Mouse (Mus musculus) MEL (cell line): ENCODE measurements around the gene Lmntd1. TPM values are rescaled to one million over a fixed set of nuclear protein-coding genes. Genes with fewer than 3 reads are reported as not detected.

ENCODE experiments used
- DNase-seq: peaks from one replicate; pipeline ENCODE4 v3.0.0; 2011; ENCODE audit warnings: low read depth, low spot score
- H3K27ac ChIP-seq: 2 replicates; pipeline ENCODE4 v1.5.1; 2012; ENCODE audit warnings: low read depth, mild to moderate bottlenecking, control low read depth, low read length, moderate library complexity; ENCODE audit not compliant: control insufficient read depth
- H3K27me3 ChIP-seq, 2 experiments: fragments of 150-350 bp in 1 of 2; sonication (generic) in 1 of 2; 2 replicates each; pipeline ENCODE4 v1.6.1; 2012; ENCODE audit warnings: low read length in 2 of 2, mild to moderate bottlenecking in 2 of 2, improper control_type of control experiment in 1 of 2, moderate library complexity in 1 of 2; ENCODE audit not compliant: insufficient read depth in 2 of 2, control insufficient read depth in 1 of 2
- H3K36me3 ChIP-seq, 2 experiments: 2 replicates each; pipeline ENCODE4 v1.6.1; 2012 to 2014; ENCODE audit warnings: low read length in 2 of 2, improper control_type of control experiment in 1 of 2, inconsistent platforms in 1 of 2, mild to moderate bottlenecking in 1 of 2; ENCODE audit not compliant: insufficient read depth in 2 of 2, control insufficient read depth in 1 of 2
- H3K4me1 ChIP-seq, 2 experiments: fragments of 150-350 bp in 1 of 2; sonication (generic) in 1 of 2; 2 replicates each; pipeline ENCODE4 v1.6.1; 2012; ENCODE audit warnings: low read length in 2 of 2, improper control_type of control experiment in 1 of 2, mild to moderate bottlenecking in 1 of 2; ENCODE audit not compliant: insufficient read depth in 2 of 2, control insufficient read depth in 1 of 2
- H3K4me3 ChIP-seq, 2 experiments: fragments of 150-350 bp in 1 of 2; sonication (generic) in 1 of 2; 2 replicates each; pipeline ENCODE4 v1.5.1; 2012; ENCODE audit warnings: low read depth in 2 of 2, low read length in 2 of 2, mild to moderate bottlenecking in 2 of 2, moderate library complexity in 2 of 2, control low read depth in 1 of 2, improper control_type of control experiment in 1 of 2; ENCODE audit not compliant: control insufficient read depth in 1 of 2, insufficient read depth in 1 of 2
- H3K79me2 ChIP-seq: 2 replicates; pipeline ENCODE4 v1.6.1; 2012; ENCODE audit warnings: mild to moderate bottlenecking, low read length, moderate library complexity; ENCODE audit not compliant: control insufficient read depth, poor library complexity, insufficient read depth
- H3K9ac ChIP-seq: 2 replicates; pipeline ENCODE4 v1.6.1; 2012; ENCODE audit warnings: low read depth, mild to moderate bottlenecking, control low read depth, low read length, moderate library complexity; ENCODE audit not compliant: control insufficient read depth, poor library complexity, severe bottlenecking
- H3K9me3 ChIP-seq: fragments of 150-350 bp; sonication (generic); replicated peaks from 2 replicates; pipeline ENCODE4 v1.6.1; 2012; ENCODE audit warnings: mild to moderate bottlenecking, low read length, improper control_type of control experiment, moderate library complexity; ENCODE audit not compliant: insufficient read depth
- BHLHE40 ChIP-seq: IDR thresholded peaks from 2 replicates; pipeline ENCODE4 v1.6.1; 2012; ENCODE audit warnings: low read depth, mild to moderate bottlenecking, inconsistent platforms, low read length, improper control_type of control experiment, borderline replicate concordance
- CHD1 ChIP-seq: IDR thresholded peaks from 2 replicates; pipeline ENCODE4 v1.6.1; 2012; ENCODE audit warnings: low read depth, mild to moderate bottlenecking, inconsistent platforms, low read length, improper control_type of control experiment
- CHD2 ChIP-seq: IDR thresholded peaks from 2 replicates; pipeline ENCODE4 v1.6.1; 2011; ENCODE audit warnings: low read length, improper control_type of control experiment
- ELF1 ChIP-seq: IDR thresholded peaks from 2 replicates; pipeline ENCODE4 v1.6.1; 2014; ENCODE audit warnings: low read depth, mild to moderate bottlenecking, inconsistent platforms, low read length, improper control_type of control experiment, moderate library complexity
- ETS1 ChIP-seq: IDR thresholded peaks from 2 replicates; pipeline ENCODE4 v1.6.1; 2012; ENCODE audit warnings: low read depth, mild to moderate bottlenecking, inconsistent platforms, low read length, improper control_type of control experiment, moderate library complexity
- GABPA ChIP-seq: IDR thresholded peaks from 2 replicates; pipeline ENCODE4 v1.6.1; 2012; ENCODE audit warnings: low read depth, mild to moderate bottlenecking, inconsistent platforms, low read length, improper control_type of control experiment, moderate library complexity
- GATA1 ChIP-seq: IDR thresholded peaks from 2 replicates; pipeline ENCODE4 v1.6.1; 2011; ENCODE audit warnings: low read depth, low read length, improper control_type of control experiment
- HCFC1 ChIP-seq: IDR thresholded peaks from 2 replicates; pipeline ENCODE4 v1.6.1; 2012; ENCODE audit warnings: low read depth, mild to moderate bottlenecking, inconsistent platforms, low read length, improper control_type of control experiment, moderate library complexity
- JUND ChIP-seq: IDR thresholded peaks from 2 replicates; pipeline ENCODE4 v1.6.1; 2011; ENCODE audit warnings: low read depth, mild to moderate bottlenecking, improper control_type of control experiment, low read length
- MAFK ChIP-seq: IDR thresholded peaks from 2 replicates; pipeline ENCODE4 v1.6.1; 2011; ENCODE audit warnings: low read depth, mild to moderate bottlenecking, low read length, improper control_type of control experiment, borderline replicate concordance
- MAZ ChIP-seq: IDR thresholded peaks from 2 replicates; pipeline ENCODE4 v1.6.1; 2012; ENCODE audit warnings: low read depth, mild to moderate bottlenecking, inconsistent platforms, low read length, improper control_type of control experiment
- MEF2A ChIP-seq: IDR thresholded peaks from 2 replicates; pipeline ENCODE4 v1.6.1; 2014; ENCODE audit warnings: low read depth, mild to moderate bottlenecking, inconsistent platforms, low read length, improper control_type of control experiment; ENCODE audit not compliant: poor library complexity, insufficient replicate concordance, severe bottlenecking; ENCODE audit errors: extremely low read depth
- MXI1 ChIP-seq: IDR thresholded peaks from 2 replicates; pipeline ENCODE4 v1.6.1; 2011; ENCODE audit warnings: mild to moderate bottlenecking, low read depth, low read length, improper control_type of control experiment
- MYC ChIP-seq: IDR thresholded peaks from 2 replicates; pipeline ENCODE4 v1.6.1; 2011; ENCODE audit warnings: low read depth, mild to moderate bottlenecking, low read length, improper control_type of control experiment, moderate library complexity
- NELFE ChIP-seq: IDR thresholded peaks from 2 replicates; pipeline ENCODE4 v1.6.1; 2011; ENCODE audit warnings: low read depth, low read length, improper control_type of control experiment
- POLR2A ChIP-seq, 2 experiments: IDR thresholded peaks; 2 replicates each; pipeline ENCODE4 v1.6.1; 2011 to 2012; ENCODE audit warnings: low read length in 2 of 2, mild to moderate bottlenecking in 2 of 2, control low read depth in 1 of 2, improper control_type of control experiment in 1 of 2, low read depth in 1 of 2, moderate library complexity in 1 of 2; ENCODE audit not compliant: control insufficient read depth in 1 of 2, insufficient read depth in 1 of 2, poor library complexity in 1 of 2
- POLR2AphosphoS2 ChIP-seq: IDR thresholded peaks from 2 replicates; pipeline ENCODE4 v1.6.1; 2011; ENCODE audit warnings: low read length, improper control_type of control experiment
- POLR2AphosphoS5 ChIP-seq: IDR thresholded peaks from 2 replicates; pipeline ENCODE4 v1.6.1; 2012; ENCODE audit warnings: low read depth, borderline replicate concordance, mild to moderate bottlenecking, inconsistent platforms, low read length, moderate library complexity, mixed read lengths
- RAD21 ChIP-seq: IDR thresholded peaks from 2 replicates; pipeline ENCODE4 v1.6.1; 2011; ENCODE audit warnings: mild to moderate bottlenecking, low read depth, low read length, improper control_type of control experiment
- SIN3A ChIP-seq: IDR thresholded peaks from 2 replicates; pipeline ENCODE4 v1.6.1; 2012; ENCODE audit warnings: low read length, improper control_type of control experiment, inconsistent platforms
- TBP ChIP-seq: IDR thresholded peaks from 2 replicates; pipeline ENCODE4 v1.8.0; 2011; ENCODE audit warnings: low read depth, low read length, improper control_type of control experiment
- USF2 ChIP-seq, 2 experiments: IDR thresholded peaks; 2 replicates each; pipeline ENCODE4 v1.6.1; 2011 to 2012; ENCODE audit warnings: improper control_type of control experiment in 2 of 2, low read length in 2 of 2, borderline replicate concordance in 1 of 2, inconsistent platforms in 1 of 2, low read depth in 1 of 2, mild to moderate bottlenecking in 1 of 2; ENCODE audit not compliant: insufficient read depth in 1 of 2
- ZKSCAN1 ChIP-seq: IDR thresholded peaks from 2 replicates; pipeline ENCODE4 v1.6.1; 2012; ENCODE audit warnings: low read depth, mild to moderate bottlenecking, inconsistent platforms, low read length, improper control_type of control experiment, moderate library complexity
- ZMIZ1 ChIP-seq: IDR thresholded peaks from 2 replicates; pipeline ENCODE4 v1.6.1; 2012; ENCODE audit warnings: low read depth, mild to moderate bottlenecking, inconsistent platforms, low read length, improper control_type of control experiment, moderate library complexity
- polyA plus RNA-seq, 2 experiments: library from polyadenylated mRNA; stranded (reverse) in 1 of 2; unstranded in 1 of 2; fragments of >175 nt in 1 of 2; fragments of >200 nt in 1 of 2; gene quantifications; 2 replicates each; pipeline versions ENCODE4 v1.2.1 to v1.2.4; 2012; ENCODE audit warnings: low replicate concordance in 2 of 2, low read depth in 1 of 2; ENCODE audit not compliant: insufficient read length in 2 of 2, insufficient read depth in 1 of 2, missing spikeins in 1 of 2
- total RNA-seq: library from RNA; depleted of rRNA; stranded (reverse); fragments of 300-350 nt; gene quantifications from 2 replicates; pipeline ENCODE4 v1.2.3, GENCODE M21; 2012

The Lmntd1 gene
- total and polyA plus RNA-seq, 3 experiments: not detected

DNA sequence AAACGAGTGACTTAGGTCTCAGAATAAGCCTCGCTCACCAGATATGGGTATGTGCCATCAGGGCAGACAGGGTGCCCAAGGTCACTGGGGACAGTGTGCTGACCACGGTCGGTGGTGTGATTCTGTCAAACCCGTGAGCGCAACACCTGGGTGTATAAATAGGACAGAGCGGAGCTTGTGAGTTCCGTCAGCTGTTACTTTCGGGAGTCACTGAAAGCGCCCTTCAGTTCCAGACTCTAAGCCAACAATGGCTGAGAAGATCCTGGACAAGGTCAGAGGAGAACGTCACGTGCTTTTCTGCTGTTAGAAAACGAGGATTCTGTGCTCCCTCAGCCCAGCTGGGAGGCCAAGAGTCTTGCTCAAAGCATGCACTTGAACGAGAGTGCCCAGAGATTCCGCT, 157.1 kb downstream of the Lmntd1 start:
- no peak for DNase-seq
- no peak overlapping the region for H3K4me3 ChIP-seq
- H3K9ac ChIP-seq: no peak overlapping the region
- H3K36me3 ChIP-seq: no peaks in the 10 kb centered on the region
- H3K79me2 ChIP-seq: no peaks in the 10 kb centered on the region
- no peaks in the 10 kb centered on the region for H3K27me3 ChIP-seq
- no peaks in the 10 kb centered on the region for H3K9me3 ChIP-seq
- H3K4me1 ChIP-seq: no peaks in the 10 kb centered on the region
- TF ChIP-seq MYC: no peak
- no peak for TF ChIP-seq ZKSCAN1
- TF ChIP-seq CHD2: no peak
- no peak for TF ChIP-seq ETS1
- no peak for TF ChIP-seq MAZ
- TF ChIP-seq MEF2A: no peak
- TF ChIP-seq POLR2AphosphoS5: no peak
- TF ChIP-seq GATA1: no peak
- no peak for TF ChIP-seq JUND
- TF ChIP-seq POLR2A (IDR thresholded peaks at IDR 0.05; ENCODE audit: control insufficient read depth in 1 of 2, insufficient read depth in 1 of 2, low read depth in 1 of 2, low read length in 2 of 2, poor library complexity in 1 of 2): no peak
- no peak for TF ChIP-seq GABPA
- TF ChIP-seq RAD21: no peak
- no peak for TF ChIP-seq MAFK
- no peak for TF ChIP-seq ZMIZ1
- TF ChIP-seq SIN3A: no peak
- TF ChIP-seq BHLHE40: no peak
- no peak overlapping the region for H3K27ac ChIP-seq

DNA sequence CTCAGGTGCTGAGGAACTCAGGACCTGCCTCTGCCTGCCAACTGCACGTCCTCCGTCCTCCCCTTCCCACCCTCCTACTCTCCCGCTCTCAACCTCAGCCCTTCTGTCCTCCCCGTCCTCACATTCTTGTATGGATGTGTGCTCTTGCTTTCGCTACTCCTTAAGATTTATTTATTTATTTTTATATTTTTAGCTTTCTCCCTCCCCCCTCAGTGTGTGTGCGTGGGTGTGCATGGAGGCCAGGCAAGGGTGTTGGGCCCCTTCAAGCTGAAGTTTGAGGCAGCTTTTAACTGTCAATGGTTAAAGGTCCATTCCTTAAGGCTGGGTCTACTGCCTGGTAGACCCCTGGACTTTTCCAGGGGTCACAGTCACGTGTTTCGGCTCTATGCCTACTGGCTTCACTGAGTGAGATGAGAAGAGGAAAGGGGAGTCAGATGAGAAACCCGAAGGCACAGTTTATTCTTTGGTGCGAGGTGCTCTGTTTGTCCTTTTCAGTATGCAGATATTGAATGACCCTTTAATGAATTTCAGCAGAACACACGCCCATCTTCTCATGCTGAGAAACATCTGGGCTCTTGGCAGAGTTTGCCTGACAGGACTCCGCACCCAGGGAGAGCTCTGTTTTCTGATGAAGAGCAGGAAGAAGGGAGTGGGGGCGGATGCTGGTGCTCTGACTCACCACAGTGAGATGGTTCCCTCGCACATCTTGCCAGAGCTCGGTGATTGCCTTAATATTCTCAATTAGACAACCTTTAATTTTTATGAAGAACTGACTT, 163.3 kb downstream of the Lmntd1 start:
- Histone ChIP-seq H3K4me1 (no peaks in the 10 kb centered on the region), H3K4me3 (no peak overlapping the region), H3K27ac (no peak overlapping the region), H3K27me3 (no peaks in the 10 kb centered on the region), H3K36me3 (no peaks in the 10 kb centered on the region), H3K9ac (no peak overlapping the region), H3K9me3 (no peaks in the 10 kb centered on the region), H3K79me2 (no peaks in the 10 kb centered on the region)
- no peak for TF ChIP-seq CHD1
- TF ChIP-seq MXI1: no peak
- no peak for TF ChIP-seq BHLHE40
- TF ChIP-seq TBP: no peak
- TF ChIP-seq MYC: no peak
- no peak for TF ChIP-seq GABPA
- TF ChIP-seq USF2 (IDR thresholded peaks at IDR 0.05; ENCODE audit: borderline replicate concordance in 1 of 2, insufficient read depth in 1 of 2, low read depth in 1 of 2, low read length in 2 of 2): no peak
- no peak for TF ChIP-seq POLR2AphosphoS5
- no peak for TF ChIP-seq NELFE
- TF ChIP-seq POLR2AphosphoS2: no peak
- no peak for TF ChIP-seq HCFC1
- no peak for TF ChIP-seq ELF1
- DNase-seq: no peak
